Mouse (Mus musculus): ENCODE data around the gene Unk. TPM values are rescaled to one million over a fixed set of nuclear protein-coding genes. Genes with fewer than 3 reads are reported as not detected.

The Unk gene
- polyA plus RNA-seq, 1 experiment from 2014 or later: 25.7 TPM

DNA sequence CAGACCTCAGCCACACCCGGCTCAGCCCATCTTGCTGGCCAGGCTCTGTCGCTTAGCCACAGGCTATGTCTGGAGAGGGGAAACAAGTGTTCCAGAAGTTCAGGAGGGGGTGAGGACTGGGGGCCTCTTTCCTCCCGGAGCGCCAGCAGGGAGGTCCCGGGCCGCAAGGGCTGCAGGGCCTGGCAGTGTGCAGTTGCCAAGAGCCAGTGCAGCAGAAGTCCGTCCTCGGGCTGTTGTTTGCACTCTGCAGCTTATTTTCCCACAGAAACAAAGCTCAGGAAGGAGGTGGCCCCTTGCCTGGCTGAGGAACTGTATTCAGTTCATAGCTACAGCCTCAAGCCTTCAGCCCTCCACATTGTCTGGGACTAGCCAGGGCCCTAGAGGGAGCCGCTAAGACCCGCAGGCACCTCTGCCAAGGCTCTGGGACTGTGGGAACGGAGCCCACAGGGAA, 71.8 kb downstream of the Unk start:
- Histone ChIP-seq H3K9ac (peak overlapping the region; percentile 18; the same call in 1 of the 2 replicates), H3K4me2 (replicated peaks) (peak overlapping the region; percentile 20; the same call in 1 of the 2 replicates), H3K4me3 (replicated peaks) (no peak overlapping the region), H3K9me3 (no peaks in the 10 kb centered on the region), H3K27me3 (replicated peaks) (peaks cover under 1% of the 10 kb centered on the region), H3K36me3 (no peaks in the 10 kb centered on the region), H3K27ac (peak overlapping the region; percentile 86), H3K4me1 (replicated peaks) (peaks cover 75% of the 10 kb centered on the region)
- peak; percentile 47 for ATAC-seq
- 31% methylated on average over 11 of the region's 11 CpGs for WGBS

GRCm38 (mm10) chr11:116102472-116102871, 72.3 kb downstream of the Unk start:
- ATAC-seq: no peak
- no peaks in the 10 kb centered on the region for H3K36me3 ChIP-seq
- no peak overlapping the region for H3K4me3 ChIP-seq (replicated peaks)
- no peak overlapping the region for H3K9ac ChIP-seq
- H3K4me2 ChIP-seq (replicated peaks): peak overlapping the region; percentile 20; the same call in 1 of the 2 replicates
- H3K27me3 ChIP-seq (replicated peaks): peaks cover 6% of the 10 kb centered on the region
- WGBS: 53% methylated on average over 3 of the region's 4 CpGs
- peaks cover 80% of the 10 kb centered on the region for H3K4me1 ChIP-seq (replicated peaks)
- no peaks in the 10 kb centered on the region for H3K9me3 ChIP-seq
- peak overlapping the region; percentile 86 for H3K27ac ChIP-seq

- Histone ChIP-seq H3K9ac (0 out of 2 replicates have a peak overlapping the region, but pooled peaks have one; percentile 23), H3K4me3 (replicated peaks) (no peak overlapping the region), H3K9me3 (no peaks in the 10 kb centered on the region), H3K36me3 (no peaks in the 10 kb centered on the region), H3K27ac (0 out of 2 replicates have a peak overlapping the region, but pooled peaks have one; percentile 66), H3K27me3 (replicated peaks) (peaks cover 17% of the 10 kb centered on the region), H3K4me1 (replicated peaks) (peaks cover 85% of the 10 kb centered on the region), H3K4me2 (replicated peaks) (no peak overlapping the region)
- WGBS: 68% methylated on average over 12 of the region's 12 CpGs
- no peak for ATAC-seq
Measured at GRCm38 (mm10) chr11:116103572-116103971, 73.5 kb downstream of the Unk start.

DNA sequence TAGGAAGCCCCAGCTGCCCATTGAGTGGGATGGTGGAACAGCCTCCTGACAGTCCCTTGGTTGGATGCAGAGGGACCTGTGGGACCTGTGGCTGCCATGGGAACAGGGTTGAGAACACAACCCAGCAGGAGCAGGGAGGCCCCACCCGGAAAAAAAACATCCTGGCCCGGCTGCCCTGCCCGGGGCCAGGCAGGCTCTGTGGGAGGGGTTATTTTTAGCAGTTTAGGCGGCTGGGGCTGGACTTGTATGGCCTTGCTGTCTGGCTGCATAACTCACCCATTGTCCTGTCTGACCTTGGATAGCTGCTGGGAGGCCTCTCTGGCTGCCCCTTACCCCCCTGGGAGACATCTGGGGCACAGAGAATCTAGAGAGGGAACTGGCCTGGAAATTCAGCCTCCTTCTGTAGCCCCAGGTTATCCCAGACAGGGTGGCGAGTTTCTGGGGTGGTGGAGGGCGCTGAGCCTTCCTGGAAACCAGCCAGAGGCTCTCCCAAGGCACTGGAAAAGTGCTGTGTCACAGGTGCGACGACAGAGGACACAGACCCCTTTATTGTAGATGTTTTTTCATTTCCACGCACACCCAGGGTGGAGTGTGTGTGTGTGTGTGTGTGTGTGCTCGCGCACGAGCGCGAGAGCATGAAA, 74.0 kb downstream of the Unk start:
- peaks cover 22% of the 10 kb centered on the region for H3K27me3 ChIP-seq (replicated peaks)
- 0 out of 2 replicates have a peak overlapping the region, but pooled peaks have one; percentile 27 for H3K4me2 ChIP-seq (replicated peaks)
- peak; percentile 60 for ATAC-seq
- 41% methylated on average over 14 of the region's 14 CpGs for WGBS
- peak overlapping the region; percentile 66 for H3K27ac ChIP-seq
- 0 out of 2 replicates have a peak overlapping the region, but pooled peaks have one; percentile 23 for H3K9ac ChIP-seq
- no peaks in the 10 kb centered on the region for H3K36me3 ChIP-seq
- no peak overlapping the region for H3K4me3 ChIP-seq (replicated peaks)
- no peaks in the 10 kb centered on the region for H3K9me3 ChIP-seq
- H3K4me1 ChIP-seq (replicated peaks): peaks cover 85% of the 10 kb centered on the region

DNA sequence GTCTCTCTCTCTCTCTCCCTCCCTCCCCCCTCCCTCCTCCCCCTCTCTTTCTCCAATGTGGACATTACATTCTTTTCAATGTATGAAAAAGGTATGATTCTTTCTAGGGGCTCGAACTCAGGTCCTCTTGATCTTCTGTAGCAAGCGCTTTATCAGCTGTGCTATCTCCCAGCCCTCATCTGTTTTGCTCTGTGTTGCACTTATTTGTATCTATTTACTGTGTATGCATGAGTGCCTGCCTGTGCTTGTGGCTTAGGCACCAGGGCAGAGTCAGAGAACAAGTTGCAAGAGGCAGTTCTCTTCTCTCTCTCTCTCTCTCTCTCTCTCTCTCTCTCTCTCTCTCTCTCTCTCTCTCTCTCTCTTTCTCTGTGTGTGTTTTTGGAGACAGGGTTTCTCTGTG, 74.9 kb downstream of the Unk start:
- Histone ChIP-seq H3K36me3 (no peaks in the 10 kb centered on the region), H3K9ac (no peak overlapping the region), H3K9me3 (no peaks in the 10 kb centered on the region), H3K4me3 (replicated peaks) (no peak overlapping the region), H3K27me3 (replicated peaks) (peaks cover 32% of the 10 kb centered on the region), H3K4me1 (replicated peaks) (peaks cover 86% of the 10 kb centered on the region), H3K4me2 (replicated peaks) (no peak overlapping the region), H3K27ac (no peak overlapping the region)
- 90% methylated on average over 2 of the region's 2 CpGs for WGBS
- no peak for ATAC-seq

DNA sequence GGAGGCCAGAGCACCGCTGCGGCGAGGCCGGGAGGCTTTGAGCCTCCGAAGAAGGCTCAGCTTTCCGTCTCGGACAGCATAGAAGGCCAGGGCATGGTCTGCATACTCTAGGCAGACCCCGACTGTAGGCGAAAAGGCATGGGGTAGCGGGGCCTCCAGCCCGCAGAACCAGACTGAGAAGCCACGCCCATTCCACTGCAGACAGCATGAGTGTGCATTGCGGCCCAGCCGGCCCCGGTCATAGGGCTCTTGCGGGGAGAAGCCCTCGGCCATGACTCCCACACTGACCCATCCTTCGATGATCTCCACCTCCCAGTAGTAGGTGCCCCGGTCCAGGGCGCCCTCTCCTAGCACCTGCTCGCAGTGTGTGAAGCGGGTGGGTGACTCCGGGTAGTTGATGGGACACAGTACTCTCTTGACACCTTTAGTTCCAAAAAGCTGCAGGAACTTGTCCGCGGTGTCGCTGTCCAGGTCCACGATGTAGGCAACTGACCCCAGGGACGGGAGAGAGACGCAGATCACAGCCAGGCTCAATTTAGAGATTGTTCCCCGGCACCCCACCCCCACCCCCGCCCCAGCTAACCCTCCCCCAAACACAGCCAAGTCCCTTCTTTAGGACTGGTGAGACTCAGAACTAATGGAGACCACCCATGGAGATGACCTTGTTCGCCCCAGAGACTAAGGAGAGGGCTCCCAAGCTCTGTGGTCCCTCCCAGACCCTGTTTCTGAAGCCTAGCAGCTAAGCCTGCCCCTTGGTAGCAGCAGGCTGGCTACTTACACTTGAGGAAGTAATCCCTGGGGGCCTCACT, 76.2 kb downstream of the Unk start:
- Histone ChIP-seq H3K27ac (no peak overlapping the region), H3K4me3 (replicated peaks) (no peak overlapping the region), H3K27me3 (replicated peaks) (peaks cover 41% of the 10 kb centered on the region), H3K4me1 (replicated peaks) (peaks cover 78% of the 10 kb centered on the region), H3K4me2 (replicated peaks) (peak overlapping the region; percentile 52), H3K9ac (peak overlapping the region; percentile 23; the same call in 1 of the 2 replicates), H3K36me3 (no peaks in the 10 kb centered on the region), H3K9me3 (no peaks in the 10 kb centered on the region)
- 29% methylated on average over 32 of the region's 32 CpGs for WGBS
- peak; percentile 5; the same call in 1 of the 2 replicates for ATAC-seq

DNA sequence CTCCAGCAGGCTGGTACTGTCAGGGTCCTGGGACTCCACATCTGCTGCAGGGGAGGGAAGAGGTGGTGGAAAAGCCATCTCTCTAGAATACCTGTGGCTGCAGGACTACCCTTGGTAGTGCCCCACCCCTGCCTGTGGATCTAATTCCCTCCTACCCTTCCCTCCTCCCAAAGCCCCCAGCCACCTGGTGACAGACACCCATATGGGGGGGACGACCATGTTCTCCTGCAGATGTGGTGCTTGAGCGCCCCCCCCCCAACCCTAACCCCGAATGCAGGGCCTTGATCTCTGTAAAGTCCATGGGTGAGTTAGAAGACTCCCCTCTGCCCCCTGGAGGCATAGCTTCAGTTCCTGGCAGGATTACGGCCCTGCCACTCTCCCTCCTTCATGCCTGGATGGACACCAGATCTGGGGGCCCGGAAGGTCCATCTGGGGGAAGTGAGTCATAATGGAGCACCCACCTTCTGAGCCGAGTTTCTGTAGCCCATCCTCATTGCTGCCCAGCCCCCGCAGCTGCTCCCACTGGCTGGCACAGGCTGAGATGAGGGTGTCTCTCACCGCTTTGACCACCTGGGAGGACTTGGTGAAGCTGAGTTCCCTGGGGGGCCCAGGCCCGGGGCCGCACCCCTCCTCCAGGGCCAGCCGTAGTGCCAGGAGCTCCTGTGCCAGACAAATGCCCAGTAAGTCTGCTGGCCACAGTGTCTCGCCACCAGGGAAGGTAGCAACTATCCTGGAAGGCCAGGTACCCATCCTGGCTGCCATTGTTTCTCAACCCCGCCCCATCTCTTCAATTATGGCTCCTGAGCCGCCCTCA, 77.0 kb downstream of the Unk start:
- Histone ChIP-seq H3K27me3 (replicated peaks) (peaks cover 41% of the 10 kb centered on the region), H3K36me3 (no peaks in the 10 kb centered on the region), H3K9ac (peak overlapping the region; percentile 17; the same call in 1 of the 2 replicates), H3K4me2 (replicated peaks) (peak overlapping the region; percentile 88), H3K9me3 (no peaks in the 10 kb centered on the region), H3K4me1 (replicated peaks) (peaks cover 70% of the 10 kb centered on the region), H3K4me3 (replicated peaks) (peak overlapping the region; percentile 56; the same call in 1 of the 2 replicates), H3K27ac (no peak overlapping the region)
- 46% methylated on average over 14 of the region's 14 CpGs for WGBS
- ATAC-seq: no peak

GRCm38 (mm10) chr11:116107777-116108285, 77.7 kb downstream of the Unk start:
- peak overlapping the region; percentile 17 for H3K9ac ChIP-seq
- no peak for ATAC-seq
- H3K4me1 ChIP-seq (replicated peaks): peaks cover 66% of the 10 kb centered on the region
- no peaks in the 10 kb centered on the region for H3K36me3 ChIP-seq
- H3K9me3 ChIP-seq: no peaks in the 10 kb centered on the region
- peak overlapping the region; percentile 56 for H3K4me3 ChIP-seq (replicated peaks)
- no peak overlapping the region for H3K27ac ChIP-seq
- H3K4me2 ChIP-seq (replicated peaks): peak overlapping the region; percentile 88
- H3K27me3 ChIP-seq (replicated peaks): peaks cover 41% of the 10 kb centered on the region
- 37% methylated on average over 19 of the region's 19 CpGs for WGBS

DNA sequence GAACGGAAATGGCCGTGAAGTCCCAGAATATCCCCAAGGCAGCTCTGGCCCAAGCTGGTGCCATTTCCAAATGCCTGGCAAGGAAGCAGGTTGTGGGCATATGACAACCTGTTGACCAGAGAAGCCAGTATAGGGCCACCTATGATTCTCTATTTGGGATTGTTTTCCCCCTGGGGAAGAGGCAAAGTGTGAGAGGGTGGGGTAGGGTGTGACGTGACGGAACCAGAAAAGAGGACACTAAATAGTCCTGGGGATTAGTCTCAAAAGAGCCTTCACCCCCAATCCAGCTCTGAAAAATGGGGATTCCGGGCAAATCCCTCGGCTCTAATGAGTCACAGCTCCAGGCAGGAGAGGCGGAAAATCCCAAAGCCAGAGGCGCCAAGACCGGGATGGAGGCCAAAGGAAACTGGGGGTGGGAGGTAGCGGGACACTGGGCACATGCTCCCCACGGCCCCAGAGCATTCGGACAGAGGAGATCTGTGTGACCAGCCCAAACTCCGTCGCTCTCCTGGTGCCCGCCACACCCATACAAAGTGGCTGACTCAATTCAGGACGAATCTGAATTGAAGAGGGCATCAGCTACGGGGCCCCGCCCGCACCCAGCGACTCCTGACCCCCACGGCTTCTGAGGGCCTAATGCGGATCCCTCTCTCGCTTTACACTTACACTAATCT, 78.5 kb downstream of the Unk start:
- Histone ChIP-seq H3K9me3 (no peaks in the 10 kb centered on the region), H3K4me2 (replicated peaks) (peak overlapping the region; percentile 88), H3K36me3 (no peaks in the 10 kb centered on the region), H3K27ac (0 out of 2 replicates have a peak overlapping the region, but pooled peaks have one; percentile 13), H3K4me1 (replicated peaks) (peaks cover 58% of the 10 kb centered on the region), H3K9ac (0 out of 2 replicates have a peak overlapping the region, but pooled peaks have one; percentile 17), H3K27me3 (replicated peaks) (peaks cover 41% of the 10 kb centered on the region), H3K4me3 (replicated peaks) (peak overlapping the region; percentile 56)
- ATAC-seq: no peak
- WGBS: 15% methylated on average over 23 of the region's 23 CpGs

DNA sequence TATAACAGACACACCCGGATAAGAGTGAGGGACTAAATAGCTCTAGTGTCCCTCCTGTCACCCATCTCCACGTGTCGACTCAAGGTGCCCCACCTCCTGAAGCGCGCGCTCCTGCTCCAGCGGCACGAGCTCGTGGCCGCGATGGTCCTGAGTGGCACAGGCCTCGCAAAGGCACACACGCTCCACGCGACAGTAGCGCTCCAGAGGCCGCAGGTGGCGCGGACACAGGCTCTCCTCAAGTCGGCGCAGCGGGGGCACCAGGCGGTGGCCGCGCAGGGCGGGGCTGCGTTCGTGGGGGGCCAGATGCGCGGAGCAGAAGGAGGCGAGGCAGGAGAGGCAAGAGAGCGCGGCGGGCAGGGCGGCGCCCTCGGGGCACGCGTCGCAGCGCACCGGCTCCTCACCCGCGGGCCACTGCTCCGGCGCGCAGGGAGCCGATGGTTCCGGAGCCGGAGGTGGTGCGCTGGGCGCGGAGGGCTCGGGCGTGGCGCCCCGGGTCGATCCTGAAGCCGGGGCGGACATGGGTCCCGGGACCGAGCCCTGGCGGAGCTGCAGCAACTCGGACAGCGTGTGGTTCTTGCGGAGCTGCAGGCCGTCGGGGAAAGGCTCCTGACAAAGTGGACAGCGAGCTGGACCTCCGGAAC, 79.4 kb downstream of the Unk start:
- H3K4me2 ChIP-seq (replicated peaks): peak overlapping the region; percentile 88
- ATAC-seq: peak; percentile 21; the same call in 1 of the 2 replicates
- H3K27me3 ChIP-seq (replicated peaks): peaks cover 41% of the 10 kb centered on the region
- H3K4me3 ChIP-seq (replicated peaks): peak overlapping the region; percentile 56
- H3K9ac ChIP-seq: peak overlapping the region; percentile 57
- 1% methylated on average over 67 of the region's 70 CpGs for WGBS
- H3K9me3 ChIP-seq: no peaks in the 10 kb centered on the region
- peak overlapping the region; percentile 48; the same call in 1 of the 2 replicates for H3K27ac ChIP-seq
- H3K4me1 ChIP-seq (replicated peaks): peaks cover 49% of the 10 kb centered on the region
- H3K36me3 ChIP-seq: no peaks in the 10 kb centered on the region

GRCm38 (mm10) chr11:116110131-116110530, 80.0 kb downstream of the Unk start:
- peaks cover 41% of the 10 kb centered on the region for H3K27me3 ChIP-seq (replicated peaks)
- H3K4me3 ChIP-seq (replicated peaks): peak overlapping the region; percentile 56
- H3K4me2 ChIP-seq (replicated peaks): peak overlapping the region; percentile 88
- no peaks in the 10 kb centered on the region for H3K36me3 ChIP-seq
- H3K27ac ChIP-seq: peak overlapping the region; percentile 48; the same call in 1 of the 2 replicates
- H3K4me1 ChIP-seq (replicated peaks): peaks cover 47% of the 10 kb centered on the region
- no peaks in the 10 kb centered on the region for H3K9me3 ChIP-seq
- ATAC-seq: peak; percentile 48
- WGBS: under 1% methylated on average over 35 of the region's 35 CpGs
- peak overlapping the region; percentile 57 for H3K9ac ChIP-seq

Measured in intestine, embryonic 15.5 days (tissue).